Mouse (Mus musculus): ENCODE results near the gene Il20ra. TPM values are rescaled to one million over a fixed set of nuclear protein-coding genes. Genes with fewer than 3 reads are reported as not detected.

The Il20ra gene
- total RNA-seq, 1 experiment from 2014 or later: 6.1 TPM

DNA sequence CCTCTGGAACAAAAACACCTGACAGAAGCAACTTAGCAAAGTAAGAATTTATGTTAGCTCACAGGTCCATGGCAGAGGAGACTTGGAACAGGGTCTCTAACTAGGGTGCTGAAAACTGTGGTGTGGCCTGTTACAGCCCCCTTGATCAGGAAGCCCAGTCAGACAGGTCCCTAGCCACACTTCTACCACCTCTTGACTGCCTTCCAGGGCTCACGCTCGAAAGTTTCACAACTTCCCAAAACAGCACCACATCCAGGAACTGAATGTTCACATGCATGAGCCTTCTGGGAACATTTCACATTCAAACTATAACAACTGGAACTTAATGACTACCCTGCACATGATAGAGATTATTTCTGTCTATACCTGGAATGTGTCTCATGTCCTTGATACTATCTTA lies 53.1 kb downstream of the Il20ra start:
- no peak for DNase-seq

DNA sequence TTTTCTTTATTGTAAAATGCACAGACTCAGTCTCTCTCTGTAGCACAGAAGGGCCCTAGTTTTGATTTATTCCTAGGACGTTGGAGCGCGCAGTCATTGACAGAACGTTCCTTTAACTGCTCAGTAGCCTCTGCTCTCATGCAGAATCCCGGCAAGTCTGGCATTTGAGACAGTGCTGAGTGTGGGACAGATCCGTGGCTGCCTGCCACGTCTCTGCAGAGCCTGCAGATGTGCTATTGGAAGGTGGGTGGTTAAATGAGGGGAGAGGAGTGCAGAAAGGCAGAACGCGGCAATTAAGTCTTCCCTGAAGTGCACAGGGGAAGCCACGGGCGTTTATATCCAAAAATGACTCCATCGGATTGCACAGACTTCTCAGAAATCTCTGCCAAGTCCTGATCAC lies 66.7 kb downstream of the Il20ra start:
- no peak for DNase-seq

GRCm38 (mm10) chr10:19781365-19781764 lies 69.0 kb downstream of the Il20ra start:
- DNase-seq: peak; percentile 67

GRCm38 (mm10) chr10:19794996-19795395 lies 82.6 kb downstream of the Il20ra start:
- no peak for DNase-seq

DNA sequence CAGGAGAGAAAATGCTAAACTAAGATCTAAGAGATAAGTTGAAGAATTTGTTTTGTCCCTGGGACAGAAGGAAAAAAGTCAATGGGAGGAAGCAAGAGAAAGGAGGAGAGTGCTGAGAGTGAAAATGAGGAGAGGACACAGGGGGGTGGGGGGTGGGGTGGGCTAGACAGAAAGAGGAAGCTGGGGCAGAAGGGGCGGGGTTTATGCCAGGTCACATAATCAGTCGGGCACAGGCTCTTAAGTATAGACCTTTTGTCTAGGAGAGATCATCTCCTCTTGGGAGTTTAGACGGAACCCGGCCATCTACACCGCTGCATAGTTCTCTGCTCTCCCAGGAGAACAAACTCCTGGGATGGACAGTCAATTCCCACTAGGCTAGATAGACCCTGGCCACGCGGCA lies 90.6 kb downstream of the Il20ra start:
- no peak for DNase-seq

DNA sequence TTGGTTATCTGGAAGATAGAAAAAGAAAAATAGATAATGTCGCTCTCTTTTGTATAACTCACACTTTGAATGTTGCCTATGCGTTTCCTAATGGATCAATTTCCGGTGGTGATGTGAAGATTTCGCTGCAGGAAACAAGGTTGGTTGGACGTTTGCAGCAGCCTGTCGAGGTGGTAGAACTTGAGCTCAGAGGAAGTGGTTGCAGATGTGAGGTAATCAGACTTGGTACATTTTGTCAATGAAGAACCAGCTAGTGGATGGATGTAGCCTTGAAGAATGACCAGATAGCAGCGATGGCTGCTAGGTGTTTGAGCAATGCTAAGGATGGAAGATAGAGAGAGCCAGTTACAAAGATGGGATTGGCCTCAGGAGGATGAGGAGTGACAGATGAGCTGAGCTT lies 92.4 kb downstream of the Il20ra start:
- no peak for DNase-seq

Other genes with a start within 250 kb of the Il20ra start
- 36.6 and 37.4 TPM in 2 replicates for gene Ifngr1, start 120.6 kb upstream of the Il20ra start, total RNA-seq (2021)
- not detected in 2 replicates for gene Il22ra2, start 90.6 kb upstream of the Il20ra start, total RNA-seq (2021)
- 9.5 and 16.5 TPM in 2 replicates for gene Slc35d3, start 138.9 kb downstream of the Il20ra start, total RNA-seq (2021)
- gene Pex7, start 195.1 kb downstream of the Il20ra start, total RNA-seq (2021): 47.3 and 57.8 TPM in 2 replicates
- gene Map3k5, start 221.9 kb downstream of the Il20ra start, total RNA-seq (2021): 20.3 and 22.9 TPM in 2 replicates

Data from adrenal gland, postnatal 25 days (tissue).